Mouse (Mus musculus): ENCODE results near the gene Olfr433. TPM values are rescaled to one million over a fixed set of nuclear protein-coding genes. Genes with fewer than 3 reads are reported as not detected.

The Olfr433 gene
- polyA plus RNA-seq (2015; fragmentation: Nextera tagmentation; extraction: Ambion mirVana), result 0.06 TPM in 1 of 2 replicates, not detected in the other

DNA sequence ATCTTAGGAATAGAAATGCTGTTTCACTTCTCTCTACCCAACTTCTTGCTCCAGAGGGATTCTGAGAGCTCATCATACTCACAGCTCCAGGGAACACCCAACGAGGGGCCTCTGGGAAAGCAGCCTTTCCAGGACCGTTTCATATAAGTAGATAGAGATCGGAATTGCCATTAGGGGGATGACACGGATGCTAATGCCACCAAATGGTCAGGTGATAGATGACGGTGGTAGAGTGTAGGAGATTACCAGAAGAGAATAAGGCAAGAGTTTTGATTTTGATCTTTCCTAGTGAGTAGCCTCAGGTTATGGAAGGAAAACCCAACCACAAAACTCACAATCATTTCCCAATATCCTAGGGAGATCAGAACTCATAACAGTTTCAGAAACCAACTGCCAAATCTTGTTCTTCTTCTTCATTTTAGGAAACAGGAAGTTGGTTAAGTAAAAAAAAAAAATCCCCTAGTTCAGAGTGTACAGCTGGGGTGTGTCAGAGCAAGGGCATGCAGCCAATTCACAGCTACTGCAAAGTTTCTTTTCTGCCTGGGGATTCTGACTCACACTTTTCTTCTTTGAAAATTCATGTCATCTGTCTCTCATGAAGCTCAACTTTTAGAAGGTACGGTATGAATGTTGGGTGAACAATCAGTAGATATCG is at the start of gene Olfr433:
TSS of gene Olfr433 (plus strand) at position 183 of the 655 bp plus-strand sequence.

DNA sequence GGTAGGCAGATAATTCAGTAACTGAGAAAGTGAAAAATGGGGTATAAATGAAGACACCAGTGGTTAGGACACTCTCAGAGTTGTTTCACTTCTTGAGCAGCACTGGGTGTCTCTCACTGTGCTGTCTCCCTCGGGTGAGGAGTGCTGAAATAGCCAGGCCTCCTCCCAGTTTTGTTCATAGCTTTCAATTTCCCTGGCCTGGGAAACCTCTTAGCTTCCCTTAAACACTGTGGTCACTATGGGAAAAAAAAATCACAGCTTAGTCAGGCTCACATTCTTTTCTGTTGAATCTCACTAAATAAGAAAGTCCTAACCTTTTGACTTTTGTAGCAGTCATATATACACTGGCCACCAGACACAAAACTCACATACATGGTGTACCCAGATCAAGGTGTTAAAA is 8.8 kb upstream of the Olfr433 start, which contains the start of gene Ifi205:
TSS of gene Ifi205 (minus strand) at position 113 of the 400 bp plus-strand sequence.

DNA sequence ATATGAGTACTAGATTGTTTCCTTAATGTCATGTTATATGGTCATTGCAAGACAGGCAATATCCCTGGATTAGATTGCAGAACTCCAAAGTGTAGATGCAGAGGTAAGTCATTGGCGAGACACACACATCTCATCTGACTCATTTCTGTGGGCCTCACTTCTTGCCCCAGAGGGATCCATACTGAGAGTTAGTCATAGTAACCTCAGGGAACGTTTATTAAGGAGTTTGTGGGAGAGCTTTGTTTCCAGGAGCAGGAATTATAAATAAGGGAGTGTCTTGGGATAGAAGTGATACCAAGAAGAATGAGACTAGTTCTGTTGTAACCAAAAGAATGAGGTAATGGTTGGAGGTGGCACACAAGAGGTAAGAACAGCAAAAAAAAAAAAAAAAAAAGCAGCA is 8.4 kb downstream of the Olfr433 start, which contains the start of gene Olfr432:
TSS of gene Olfr432 (plus strand) at position 313 of the 400 bp plus-strand sequence.

GRCm38 (mm10) chr1:174066305-174066704 is 25.8 kb downstream of the Olfr433 start, which contains the start of gene Olfr430:
Olfr430 (plus strand) TSS chr1:174066605.

GRCm38 (mm10) chr1:174084031-174084430 is 43.5 kb downstream of the Olfr433 start, which contains the start of gene Olfr429:
Olfr429 (plus strand) TSS chr1:174084331.

Other genes starting within 250 kb of the Olfr433 start
- 4.8 and 6.8 TPM in 2 replicates for gene Ifi211, start 127.7 kb upstream of the Olfr433 start, polyA plus RNA-seq (2015; fragmentation: Nextera tagmentation; extraction: Ambion mirVana)
- 8.1 and 16.0 TPM in 2 replicates for gene Mndal, start 98.2 kb upstream of the Olfr433 start, polyA plus RNA-seq (2015; fragmentation: Nextera tagmentation; extraction: Ambion mirVana)
- 6.6 and 8.8 TPM in 2 replicates for gene Ifi203, start 98.0 kb upstream of the Olfr433 start, polyA plus RNA-seq (2015; fragmentation: Nextera tagmentation; extraction: Ambion mirVana)
- gene Ifi202b, start 58.0 kb upstream of the Olfr433 start, polyA plus RNA-seq (2015; fragmentation: Nextera tagmentation; extraction: Ambion mirVana), result not detected in 2 replicates
- 2.3 and 6.1 TPM in 2 replicates for gene Ifi205, start 8.9 kb upstream of the Olfr433 start, polyA plus RNA-seq (2015; fragmentation: Nextera tagmentation; extraction: Ambion mirVana)
- gene Olfr432, start 8.5 kb downstream of the Olfr433 start, polyA plus RNA-seq (2015; fragmentation: Nextera tagmentation; extraction: Ambion mirVana), result not detected in 2 replicates
- gene Olfr430, start 25.9 kb downstream of the Olfr433 start, polyA plus RNA-seq (2015; fragmentation: Nextera tagmentation; extraction: Ambion mirVana), result not detected in 2 replicates
- gene Olfr429, start 43.6 kb downstream of the Olfr433 start, polyA plus RNA-seq (2015; fragmentation: Nextera tagmentation; extraction: Ambion mirVana), result not detected in 2 replicates
- not detected in 2 replicates for gene Olfr427, start 56.2 kb downstream of the Olfr433 start, polyA plus RNA-seq (2015; fragmentation: Nextera tagmentation; extraction: Ambion mirVana)
- not detected in 2 replicates for gene Olfr231, start 80.5 kb downstream of the Olfr433 start, polyA plus RNA-seq (2015; fragmentation: Nextera tagmentation; extraction: Ambion mirVana)
- gene Olfr424, start 90.8 kb downstream of the Olfr433 start, polyA plus RNA-seq (2015; fragmentation: Nextera tagmentation; extraction: Ambion mirVana), result not detected in 2 replicates
- gene Olfr420, start 114.9 kb downstream of the Olfr433 start, polyA plus RNA-seq (2015; fragmentation: Nextera tagmentation; extraction: Ambion mirVana), result not detected in 2 replicates
- 0.57 and 0.65 TPM in 2 replicates for gene Spta1, start 132.1 kb downstream of the Olfr433 start, polyA plus RNA-seq (2015; fragmentation: Nextera tagmentation; extraction: Ambion mirVana)
- not detected in 2 replicates for gene Olfr419, start 211.4 kb downstream of the Olfr433 start, polyA plus RNA-seq (2015; fragmentation: Nextera tagmentation; extraction: Ambion mirVana)